In the genomic region with DNA sequence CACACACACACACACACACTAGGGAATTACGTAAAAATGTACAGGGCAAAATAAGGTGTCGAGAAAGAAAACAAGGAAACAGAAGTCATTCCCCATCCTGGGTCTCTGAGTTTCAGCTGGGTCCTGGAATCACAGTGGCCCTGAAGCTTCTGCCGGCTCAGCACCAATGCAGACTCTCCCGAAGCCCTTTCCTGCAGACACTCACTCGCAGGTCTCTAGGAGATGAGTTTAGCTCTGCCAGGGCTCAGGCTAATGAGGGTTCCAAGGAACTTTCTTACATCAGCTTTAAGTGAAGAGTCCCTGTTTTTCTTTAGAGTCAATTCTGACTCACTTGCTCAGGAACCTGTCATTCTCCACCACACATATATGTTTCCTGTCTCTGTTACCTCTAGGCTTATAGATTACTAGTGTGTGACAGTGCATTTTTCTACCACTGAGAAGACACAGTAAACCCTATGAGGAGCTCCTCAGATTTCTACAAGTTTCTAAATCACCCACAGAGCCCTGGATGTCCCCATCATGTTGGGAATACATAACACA, we compare ENCODE assay signal across 14 mouse cellular contexts.
DNase-seq lines count a peak whose midpoint lies in the region; ATAC-seq and TF ChIP-seq lines count a peak whose summit lies in the region.
"Had no signal": no experiment of that assay in that cellular context is flagged by ENCODE, and none has a peak within 500 bp of the region (broad histone marks: within the 10 kb centered on the region; RNA-seq: fewer than 3 reads in every experiment).

No protein-coding gene starts in this region.

- 0 out of 2 replicates have a peak overlapping the region, but pooled peaks have one; percentile 25 for H3K27ac ChIP-seq in kidney, postnatal 0 days
- H3K27ac ChIP-seq in liver, embryonic 12.5 days = 0 out of 2 replicates have a peak overlapping the region, but pooled peaks have one; percentile 64
- H3K27ac ChIP-seq: embryonic facial prominence, embryonic 13.5 days; forebrain, embryonic 10.5 days; hindbrain, embryonic 14.5 days had no signal

- 64% methylated on average over 5 of the region's 5 CpGs for WGBS in kidney, postnatal 0 days
- 67% methylated on average over 5 of the region's 5 CpGs for WGBS in liver, embryonic 12.5 days (ENCODE audit: insufficient replicate concordance)

- 0 out of 2 replicates have a peak, but pooled peaks cover 4% of the 10 kb centered on the region for H3K36me3 ChIP-seq in kidney, postnatal 0 days (ENCODE audit: insufficient read depth, low read length)
- peaks cover under 1% of the 10 kb centered on the region; the same call in 1 of the 2 replicates for H3K36me3 ChIP-seq in liver, embryonic 12.5 days

- no peak for DNase-seq in frontal cortex, postnatal 25 days (ENCODE audit: low spot score in 2 of 2)
- no peak for DNase-seq in kidney, postnatal 0 days (ENCODE audit: low spot score)
- no peak for DNase-seq in kidney, adult 8-10 months
- peak; percentile 84 for DNase-seq in 416B (ENCODE audit: low read depth)
- no peak for DNase-seq in ovary, postnatal 10 days (ENCODE audit: low spot score)
- DNase-seq in left cerebral cortex, adult 18-20 months (ENCODE audit: low spot score in 2 of 2) = no peak
- DNase-seq: cerebellum, adult 11 months; midbrain, embryonic 14.5 days; thymus, adult 18-20 months had no signal

- H3K4me3 ChIP-seq in kidney, postnatal 0 days (replicated peaks; ENCODE audit: low read depth, low read length) = no peak overlapping the region
- H3K4me3 ChIP-seq in liver, embryonic 12.5 days = no peak overlapping the region
- H3K4me3 ChIP-seq: embryonic facial prominence, embryonic 13.5 days; forebrain, embryonic 10.5 days had no signal

- H3K9ac ChIP-seq in kidney, postnatal 0 days (ENCODE audit: low read depth, low read length) = no peak overlapping the region
- H3K9ac ChIP-seq in liver, embryonic 12.5 days = no peak overlapping the region
- H3K9ac ChIP-seq: embryonic facial prominence, embryonic 13.5 days; hindbrain, embryonic 14.5 days had no signal

- no peak for TF ChIP-seq CTCF in kidney, postnatal 0 days (IDR thresholded peaks at IDR 0.05; ENCODE audit: low read depth)

- no peaks in the 10 kb centered on the region for H3K9me3 ChIP-seq in kidney, postnatal 0 days (replicated peaks; ENCODE audit: low read length)
- no peaks in the 10 kb centered on the region for H3K9me3 ChIP-seq in liver, embryonic 12.5 days (replicated peaks)
- H3K9me3 ChIP-seq: embryonic facial prominence, embryonic 13.5 days had no signal

- no peak overlapping the region for H3K4me2 ChIP-seq in kidney, postnatal 0 days (ENCODE audit: low read length)
- peak overlapping the region; percentile 25; the same call in 1 of the 2 replicates for H3K4me2 ChIP-seq in liver, embryonic 12.5 days
- H3K4me2 ChIP-seq: embryonic facial prominence, embryonic 13.5 days; hindbrain, embryonic 14.5 days had no signal

- no peaks in the 10 kb centered on the region for H3K27me3 ChIP-seq in kidney, postnatal 0 days (ENCODE audit: insufficient read depth, low read length)
- H3K27me3 ChIP-seq in liver, embryonic 12.5 days (replicated peaks) = no peaks in the 10 kb centered on the region
- H3K27me3 ChIP-seq: embryonic facial prominence, embryonic 13.5 days had no signal

- ATAC-seq in frontal cortex, adult (ENCODE audit: low TSS enrichment) = peak; percentile 64
- no peak for ATAC-seq in kidney, postnatal 0 days (replicated peaks; ENCODE audit: low FRiP score, low read depth)
- ATAC-seq in liver, embryonic 12.5 days = no peak

- H3K4me1 ChIP-seq in kidney, postnatal 0 days (replicated peaks; ENCODE audit: insufficient read depth, low read length) = peaks cover 9% of the 10 kb centered on the region; the same call in 1 of the 2 replicates
- H3K4me1 ChIP-seq in liver, embryonic 12.5 days = peaks cover 59% of the 10 kb centered on the region
